Mouse (Mus musculus) small intestine, adult 2 months (tissue): Measurements from ENCODE around the gene Tle6. TPM values are rescaled to one million over a fixed set of nuclear protein-coding genes. Genes with fewer than 3 reads are reported as not detected.

Experiments used
- H3K27ac ChIP-seq: fragments of 200-500 bp; 2 replicates; pipeline ENCODE4 v1.5.1; 2012; ENCODE audit warnings: low read depth, low read length, control low read depth, inconsistent platforms; ENCODE audit not compliant: insufficient read depth
- H3K27me3 ChIP-seq: fragments of 200-500 bp; 2 replicates; pipeline ENCODE4 v1.6.1; 2012; ENCODE audit warnings: mild to moderate bottlenecking, moderate library complexity, low read length, inconsistent platforms; ENCODE audit not compliant: control insufficient read depth, insufficient read depth
- H3K36me3 ChIP-seq: fragments of 200-500 bp; 2 replicates; pipeline ENCODE4 v1.6.1; 2012; ENCODE audit warnings: mild to moderate bottlenecking, low read length, control low read depth, inconsistent platforms; ENCODE audit not compliant: control insufficient read depth, insufficient read depth
- H3K4me1 ChIP-seq: fragments of 200-500 bp; 2 replicates; pipeline ENCODE4 v1.6.1; 2012; ENCODE audit warnings: low read length, inconsistent platforms, mixed read lengths; ENCODE audit not compliant: control insufficient read depth, insufficient read depth, insufficient read length
- H3K4me3 ChIP-seq: fragments of 200-500 bp; 2 replicates; pipeline ENCODE4 v1.5.1; 2012; ENCODE audit warnings: low read depth, mild to moderate bottlenecking, control low read depth, inconsistent platforms, low read length, moderate library complexity
- CTCF ChIP-seq: fragments of 200-500 bp; IDR thresholded peaks from 2 replicates; pipeline ENCODE4 v1.5.1; 2012; ENCODE audit warnings: low read depth, mild to moderate bottlenecking, control low read depth, inconsistent platforms, low read length, moderate library complexity, mixed read lengths; ENCODE audit not compliant: insufficient replicate concordance, insufficient read length; ENCODE audit errors: extremely low read depth
- POLR2A ChIP-seq: fragments of 200-500 bp; IDR thresholded peaks from 2 replicates; pipeline ENCODE4 v1.6.1; 2012; ENCODE audit warnings: low read depth, mild to moderate bottlenecking, control low read depth, inconsistent platforms, low read length, moderate library complexity
- WGBS: fragments of 180-500 bp; shearing (Covaris S2); methylation state at CpG from one replicate; pipeline ENCODE4 v1.1.7; 2018; 5-methylcytosine and 5-hydroxymethylcytosine counted together
- polyA plus RNA-seq: library from polyadenylated mRNA; depleted of rRNA; stranded (reverse); fragments of >200 nt; gene quantifications from 2 replicates; pipeline ENCODE4 v1.2.3, GENCODE M21; 2012

Tle6 gene
- polyA plus RNA-seq, 1 experiment: 7.3 TPM

GRCm38 (mm10) chr10:81553232-81553631 lies 47.6 kb downstream of the Tle6 start:
- WGBS: 92% methylated on average over 5 of the region's 5 CpGs
- Histone ChIP-seq H3K27me3 (no peaks in the 10 kb centered on the region), H3K36me3 (no peaks in the 10 kb centered on the region), H3K4me3 (no peak overlapping the region), H3K4me1 (peaks cover 17% of the 10 kb centered on the region), H3K27ac (no peak overlapping the region)
- no peak for TF ChIP-seq POLR2A
- TF ChIP-seq CTCF: peak; percentile 65; the same call in 1 of the 2 replicates

GRCm38 (mm10) chr10:81551597-81552102 lies 49.2 kb downstream of the Tle6 start:
- H3K36me3 ChIP-seq: no peaks in the 10 kb centered on the region
- peaks cover 27% of the 10 kb centered on the region for H3K4me1 ChIP-seq
- no peak; the same call in 1 of the 2 replicates for TF ChIP-seq POLR2A
- TF ChIP-seq CTCF: peak; percentile 100
- H3K4me3 ChIP-seq: no peak overlapping the region
- 2% methylated on average over 12 of the region's 12 CpGs for WGBS
- H3K27me3 ChIP-seq: no peaks in the 10 kb centered on the region
- H3K27ac ChIP-seq: 0 out of 2 replicates have a peak overlapping the region, but pooled peaks have one; percentile 1

DNA sequence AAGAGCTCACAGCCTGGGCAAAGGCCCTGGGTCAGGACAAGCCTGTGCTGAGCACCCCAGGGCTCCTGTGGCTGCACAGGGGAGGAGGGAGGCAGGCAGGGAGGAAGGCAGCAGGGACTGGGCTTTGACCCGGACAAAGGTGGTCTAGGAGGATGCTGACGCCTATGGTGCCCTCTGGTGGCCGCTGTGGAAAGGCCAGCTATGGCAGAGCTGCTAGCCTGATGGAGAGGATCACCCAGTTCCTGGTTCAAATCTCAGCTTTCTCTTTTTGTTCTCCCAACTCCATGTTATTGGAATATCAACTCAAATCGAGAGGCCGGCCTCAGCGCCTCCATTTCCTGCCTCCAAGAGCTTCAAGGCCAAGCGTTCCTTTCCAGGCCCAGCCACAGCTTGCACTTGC lies 50.6 kb downstream of the Tle6 start:
- 15% methylated on average over 7 of the region's 7 CpGs for WGBS
- peaks cover 29% of the 10 kb centered on the region for H3K4me1 ChIP-seq
- no peak overlapping the region for H3K4me3 ChIP-seq
- H3K36me3 ChIP-seq: no peaks in the 10 kb centered on the region
- H3K27ac ChIP-seq: peak overlapping the region; percentile 95
- TF ChIP-seq POLR2A: peak; percentile 25; the same call in 1 of the 2 replicates
- TF ChIP-seq CTCF: peak; percentile 82
- H3K27me3 ChIP-seq: no peaks in the 10 kb centered on the region

GRCm38 (mm10) chr10:81548944-81549343 lies 51.9 kb downstream of the Tle6 start:
- Histone ChIP-seq H3K4me1 (peaks cover 29% of the 10 kb centered on the region), H3K27ac (peak overlapping the region; percentile 96), H3K27me3 (no peaks in the 10 kb centered on the region)

DNA sequence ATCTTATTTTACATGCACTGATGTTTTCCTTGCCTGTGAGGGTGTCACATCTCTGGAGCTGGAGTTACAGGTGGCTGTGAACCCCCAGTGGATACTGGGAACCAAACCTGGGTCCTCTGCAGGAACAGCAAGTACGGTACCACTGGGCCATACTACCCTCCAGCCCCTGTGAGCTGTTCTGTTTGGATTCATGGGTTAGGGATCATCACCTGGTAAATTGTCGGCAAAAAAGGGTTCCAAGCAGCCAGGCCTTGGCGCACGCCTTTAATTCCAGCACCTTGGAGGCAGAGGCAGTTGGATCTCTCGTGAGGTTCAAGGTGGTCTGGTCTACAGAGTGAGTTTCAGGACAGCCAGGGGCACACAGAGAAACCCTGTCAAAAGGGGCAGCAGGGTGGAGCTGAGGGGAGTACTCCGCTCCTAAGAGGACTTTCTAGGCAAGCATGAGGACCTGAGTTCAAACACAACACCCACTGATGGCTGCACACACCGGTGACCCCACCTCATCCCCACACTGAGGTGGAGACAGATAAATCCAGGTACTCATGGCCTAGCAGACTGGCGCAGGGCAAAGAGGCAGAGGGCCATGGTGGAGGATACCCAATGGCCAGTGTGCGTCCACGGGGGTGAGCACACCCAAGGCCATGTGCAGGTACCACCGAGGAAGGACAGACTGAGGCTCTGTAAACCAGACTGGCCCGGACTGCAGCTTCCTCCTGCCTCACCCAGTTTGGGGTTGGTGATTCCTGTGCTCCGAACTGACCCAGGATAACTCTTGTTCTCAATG lies 53.9 kb downstream of the Tle6 start:
- H3K27ac ChIP-seq: peak overlapping the region; percentile 99
- no peak overlapping the region for H3K4me3 ChIP-seq
- peaks cover 11% of the 10 kb centered on the region for H3K36me3 ChIP-seq
- peaks cover 29% of the 10 kb centered on the region for H3K4me1 ChIP-seq
- no peaks in the 10 kb centered on the region for H3K27me3 ChIP-seq
- WGBS: 57% methylated on average over 13 of the region's 13 CpGs
- TF ChIP-seq POLR2A: no peak

More at GRCm38 (mm10) chr10:81548944-81549343, 51.9 kb downstream of the Tle6 start:
- TF ChIP-seq POLR2A (peak; percentile 31; the same call in 1 of the 2 replicates), CTCF (no peak)
- WGBS: 27% methylated on average over 5 of the region's 5 CpGs
- Histone ChIP-seq H3K36me3 (no peaks in the 10 kb centered on the region), H3K4me3 (no peak overlapping the region)

- WGBS: 40% methylated on average over 5 of the region's 5 CpGs
- Histone ChIP-seq H3K4me3 (peak overlapping the region; percentile 27), H3K36me3 (peaks cover 12% of the 10 kb centered on the region), H3K4me1 (peaks cover 29% of the 10 kb centered on the region), H3K27me3 (no peaks in the 10 kb centered on the region), H3K27ac (peak overlapping the region; percentile 99)
- TF ChIP-seq POLR2A (0 out of 2 replicates have a peak, but pooled peaks have one; percentile 30), CTCF (no peak)
Measured at GRCm38 (mm10) chr10:81546332-81546731, 54.5 kb downstream of the Tle6 start.

- Histone ChIP-seq H3K27ac (peak within 1 kb of the TSS; percentile 98), H3K27me3 (no peaks in the 10 kb centered on the region), H3K4me1 (peaks cover 35% of the 10 kb centered on the region), H3K4me3 (peak within 1 kb of the TSS; percentile 84), H3K36me3 (peaks cover 19% of the 10 kb centered on the region)
- under 1% methylated on average over 59 of the region's 59 CpGs for WGBS
- TF ChIP-seq CTCF: no peak
- no peak; the same call in 1 of the 2 replicates for TF ChIP-seq POLR2A
Measured at GRCm38 (mm10) chr10:81545161-81545747, 55.6 kb downstream of the Tle6 start, which contains the start of gene Gna11. TSS of gene Gna11 (minus strand) at chr10:81545190.
